ENCODE assay signal across 17 mouse cellular contexts in genomic region chr10:10761274-10761673, GRCm38 (mm10).
A peak's percentile ranks its signal among the peaks of the same experiment; 100 is the strongest.
DNase-seq lines count a peak whose midpoint lies in the region.
"Had no signal": no experiment of that assay in that cellular context is flagged by ENCODE, and none has a peak within 500 bp of the region (broad histone marks: within the 10 kb centered on the region; RNA-seq: fewer than 3 reads in every experiment).

No protein-coding gene starts in this region.

- no peaks in the 10 kb centered on the region for H3K27me3 ChIP-seq in heart, embryonic 10.5 days (ENCODE audit: insufficient read depth, poor library complexity, severe bottlenecking)
- H3K27me3 ChIP-seq in midbrain, embryonic 10.5 days (ENCODE audit: low read depth, poor library complexity, severe bottlenecking): no peaks in the 10 kb centered on the region
- H3K27me3 ChIP-seq: embryonic facial prominence, embryonic 13.5 days; hindbrain, embryonic 12.5 days; midbrain, embryonic 15.5 days; Patski had no signal

- H3K27ac ChIP-seq in heart, embryonic 10.5 days: no peak overlapping the region
- H3K27ac ChIP-seq in midbrain, embryonic 10.5 days (replicated peaks): no peak overlapping the region
- H3K27ac ChIP-seq: embryonic facial prominence, embryonic 13.5 days; forebrain, embryonic 10.5 days; hindbrain, embryonic 12.5 days; left cerebral cortex, adult 2 months; midbrain, embryonic 15.5 days had no signal

- no peaks in the 10 kb centered on the region for H3K4me1 ChIP-seq in heart, embryonic 10.5 days
- no peaks in the 10 kb centered on the region for H3K4me1 ChIP-seq in midbrain, embryonic 10.5 days
- H3K4me1 ChIP-seq: embryonic facial prominence, embryonic 13.5 days; forebrain, embryonic 10.5 days; hindbrain, embryonic 12.5 days; midbrain, embryonic 15.5 days had no signal

- H3K9me3 ChIP-seq in heart, embryonic 10.5 days: no peaks in the 10 kb centered on the region
- no peaks in the 10 kb centered on the region for H3K9me3 ChIP-seq in midbrain, embryonic 10.5 days (replicated peaks)
- H3K9me3 ChIP-seq: embryonic facial prominence, embryonic 13.5 days; forebrain, embryonic 10.5 days; hindbrain, embryonic 12.5 days; midbrain, embryonic 15.5 days had no signal

- intact Hi-C loops in left cerebral cortex, postnatal 4 days (cut with DNase I): no loop called here
- intact Hi-C loops in heart, postnatal 14 days (cut with DNase I): no loop called here

- DNase-seq in heart, adult 11 months: peak; percentile 88
- DNase-seq in heart, embryonic 10.5 days (ENCODE audit: low spot score): no peak
- DNase-seq in left cerebral cortex, postnatal 4 days: peak; percentile 1
- DNase-seq in left cerebral cortex, adult 8-10 months (ENCODE audit: low spot score in 2 of 2): no peak
- DNase-seq in adipocyte (ENCODE audit: low spot score): peak; percentile 35
- DNase-seq in heart, postnatal 14 days: peak; percentile 5 to 29
- no peak for DNase-seq in spleen, postnatal 10 days (ENCODE audit: low spot score in 2 of 2)
- DNase-seq in midbrain, embryonic 10.5 days (ENCODE audit: low spot score): no peak
- DNase-seq: B cell, adult 2 months; cerebellum, adult 18-20 months; right cerebral cortex, postnatal 25 days had no signal

- whole genome bisulfite sequencing in heart, embryonic 10.5 days: 56% methylated on average over 1 of the region's 1 CpGs
- WGBS in midbrain, embryonic 10.5 days: 84% methylated on average over 1 of the region's 1 CpGs

- no peaks in the 10 kb centered on the region for H3K36me3 ChIP-seq in heart, embryonic 10.5 days
- no peaks in the 10 kb centered on the region for H3K36me3 ChIP-seq in midbrain, embryonic 10.5 days
- H3K36me3 ChIP-seq: embryonic facial prominence, embryonic 13.5 days; forebrain, embryonic 10.5 days; hindbrain, embryonic 12.5 days; midbrain, embryonic 15.5 days had no signal

- no peak overlapping the region for H3K4me3 ChIP-seq in heart, embryonic 10.5 days
- H3K4me3 ChIP-seq in midbrain, embryonic 10.5 days: no peak overlapping the region
- H3K4me3 ChIP-seq: embryonic facial prominence, embryonic 13.5 days; forebrain, embryonic 10.5 days; hindbrain, embryonic 12.5 days; left cerebral cortex, adult 2 months; midbrain, embryonic 15.5 days had no signal

Comparison
In these comparisons a context has a peak if more than half of its experiments do, and no peak if none do; other contexts are left out.
1. DNase-seq: peak in heart, adult 11 months (single experiment), left cerebral cortex, postnatal 4 days (single experiment), adipocyte (single experiment) and heart, postnatal 14 days (2 of 2); none in heart, embryonic 10.5 days (single experiment), left cerebral cortex, adult 8-10 months (0 of 2), spleen, postnatal 10 days (0 of 2) and midbrain, embryonic 10.5 days (single experiment).